Comparison of ENCODE assay signal across 12 mouse cellular contexts in genomic region chr11:95004136-95004936, GRCm38 (mm10). TPM values are rescaled to one million over a fixed set of nuclear protein-coding genes. Genes with fewer than 3 reads are reported as not detected.
DNase-seq lines count a peak whose midpoint lies in the region.
"Had no signal": no experiment of that assay in that cellular context is flagged by ENCODE, and none has a peak within 500 bp of the region (broad histone marks: within the 10 kb centered on the region; RNA-seq: fewer than 3 reads in every experiment).

No protein-coding gene starts in this region.

- peaks cover 84% of the 10 kb centered on the region for H3K4me1 ChIP-seq in heart, embryonic 10.5 days
- peaks cover 74% of the 10 kb centered on the region for H3K4me1 ChIP-seq in embryonic facial prominence, embryonic 10.5 days
- H3K4me1 ChIP-seq in limb, embryonic 10.5 days, result peaks cover 54% of the 10 kb centered on the region

- peak overlapping the region; percentile 74 for H3K27ac ChIP-seq in heart, embryonic 10.5 days
- H3K27ac ChIP-seq in embryonic facial prominence, embryonic 10.5 days (replicated peaks), result peak overlapping the region; percentile 44
- peak overlapping the region; percentile 26; the same call in 1 of the 2 replicates for H3K27ac ChIP-seq in limb, embryonic 10.5 days

- H3K27me3 ChIP-seq in heart, embryonic 10.5 days (ENCODE audit: insufficient read depth, poor library complexity, severe bottlenecking), result no peaks in the 10 kb centered on the region
- no peaks in the 10 kb centered on the region for H3K27me3 ChIP-seq in embryonic facial prominence, embryonic 10.5 days (replicated peaks; ENCODE audit: low read depth, poor library complexity, severe bottlenecking)
- H3K27me3 ChIP-seq in limb, embryonic 10.5 days (ENCODE audit: low read depth, poor library complexity, severe bottlenecking), result no peaks in the 10 kb centered on the region

- peak overlapping the region; percentile 25; the same call in 1 of the 2 replicates for H3K4me3 ChIP-seq in heart, embryonic 10.5 days
- no peak overlapping the region for H3K4me3 ChIP-seq in embryonic facial prominence, embryonic 10.5 days
- H3K4me3 ChIP-seq in limb, embryonic 10.5 days, result no peak overlapping the region

- DNase-seq in heart, embryonic 10.5 days (ENCODE audit: low spot score), result no peak
- DNase-seq in heart, adult 8-10 months (ENCODE audit: low spot score), result no peak
- peak; percentile 54 for DNase-seq in 3134 (ENCODE audit: extremely low read depth, insufficient read length, low spot score)
- DNase-seq in embryonic facial prominence, embryonic 10.5 days (ENCODE audit: low spot score), result no peak
- DNase-seq in limb, embryonic 10.5 days (ENCODE audit: low spot score), result no peak
- no peak for DNase-seq in frontal cortex, postnatal 25 days (ENCODE audit: low spot score in 2 of 2)
- no peak for DNase-seq in spleen, adult 18-20 months
- DNase-seq in gastrocnemius, postnatal 25 days, result no peak

- H3K9me3 ChIP-seq in heart, embryonic 10.5 days, result no peaks in the 10 kb centered on the region
- H3K9me3 ChIP-seq in embryonic facial prominence, embryonic 10.5 days, result no peaks in the 10 kb centered on the region
- H3K9me3 ChIP-seq in limb, embryonic 10.5 days (replicated peaks), result no peaks in the 10 kb centered on the region

- 65% methylated on average over 12 of the region's 12 CpGs for WGBS in heart, embryonic 10.5 days
- WGBS in embryonic facial prominence, embryonic 10.5 days, result 85% methylated on average over 12 of the region's 12 CpGs
- WGBS in limb, embryonic 10.5 days, result 86% methylated on average over 12 of the region's 12 CpGs

- H3K36me3 ChIP-seq in heart, embryonic 10.5 days, result peaks cover 64% of the 10 kb centered on the region
- H3K36me3 ChIP-seq in embryonic facial prominence, embryonic 10.5 days (replicated peaks), result peaks cover 68% of the 10 kb centered on the region
- peaks cover 66% of the 10 kb centered on the region for H3K36me3 ChIP-seq in limb, embryonic 10.5 days

RNA-seq across cellular contexts. Expression of gene Samd14, which starts 5.3 kb away (rescaled TPM):
- polyA plus RNA-seq in heart, embryonic 10.5 days (2016; fragmentation: Nextera tagmentation; extraction: Ambion mirVana), result 15.1 and 18.8 TPM in 2 replicates
- total RNA-seq in heart, adult 8-10 months (2022), result 1 to 10 TPM in 2 of 4 experiments, under 1 TPM in 2; 0.72 to 1.1 (median 0.96) TPM
- polyA plus RNA-seq in embryonic facial prominence, embryonic 10.5 days (2016; fragmentation: Nextera tagmentation; extraction: Ambion mirVana), result 35.5 and 42.5 TPM in 2 replicates
- 29.7 and 39.2 TPM in 2 replicates for polyA plus RNA-seq in limb, embryonic 10.5 days (2016; fragmentation: Nextera tagmentation; extraction: Ambion mirVana)
- under 1 TPM; 0.61 to 0.80 TPM for total RNA-seq in gastrocnemius, postnatal 25 days (2021)

RNA-seq across cellular contexts. Expression of gene Ppp1r9b, which starts 13.5 kb away (rescaled TPM):
- 8.5 and 12.5 TPM in 2 replicates for polyA plus RNA-seq in heart, embryonic 10.5 days (2016; fragmentation: Nextera tagmentation; extraction: Ambion mirVana)
- total RNA-seq in heart, adult 8-10 months (2022), result 10 to 100 TPM; 43.9 to 47.4 (median 45.6) TPM
- polyA plus RNA-seq in embryonic facial prominence, embryonic 10.5 days (2016; fragmentation: Nextera tagmentation; extraction: Ambion mirVana), result 8.3 and 9.4 TPM in 2 replicates
- 9.9 and 10.8 TPM in 2 replicates for polyA plus RNA-seq in limb, embryonic 10.5 days (2016; fragmentation: Nextera tagmentation; extraction: Ambion mirVana)
- 10 to 100 TPM; 21.8 to 30.0 TPM for total RNA-seq in gastrocnemius, postnatal 25 days (2021)

RNA-seq across cellular contexts. Expression of gene Sgca, which starts 28.2 kb away (rescaled TPM):
- 12.5 and 25.8 TPM in 2 replicates for polyA plus RNA-seq in heart, embryonic 10.5 days (2016; fragmentation: Nextera tagmentation; extraction: Ambion mirVana)
- total RNA-seq in heart, adult 8-10 months (2022), result 100 to 1,000 TPM; 202 to 221 (median 208) TPM
- 0.17 TPM in 1 of 2 replicates, not detected in the other for polyA plus RNA-seq in embryonic facial prominence, embryonic 10.5 days (2016; fragmentation: Nextera tagmentation; extraction: Ambion mirVana)
- polyA plus RNA-seq in limb, embryonic 10.5 days (2016; fragmentation: Nextera tagmentation; extraction: Ambion mirVana), result 0.23 TPM in 1 of 2 replicates, not detected in the other
- total RNA-seq in gastrocnemius, postnatal 25 days (2021), result 100 to 1,000 TPM; 255 to 276 TPM
- total RNA-seq: neutrophil, adult 5-6 weeks had no signal

RNA-seq across cellular contexts. Expression of gene Pdk2, which starts 36.8 kb away (rescaled TPM):
- polyA plus RNA-seq in heart, embryonic 10.5 days (2016; fragmentation: Nextera tagmentation; extraction: Ambion mirVana), result 27.4 and 41.1 TPM in 2 replicates
- total RNA-seq in heart, adult 8-10 months (2022), result 100 to 1,000 TPM; 469 to 545 (median 504) TPM
- 12.9 and 16.0 TPM in 2 replicates for polyA plus RNA-seq in embryonic facial prominence, embryonic 10.5 days (2016; fragmentation: Nextera tagmentation; extraction: Ambion mirVana)
- 9.8 and 21.2 TPM in 2 replicates for polyA plus RNA-seq in limb, embryonic 10.5 days (2016; fragmentation: Nextera tagmentation; extraction: Ambion mirVana)
- 100 to 1,000 TPM; 351 to 396 TPM for total RNA-seq in gastrocnemius, postnatal 25 days (2021)

RNA-seq across cellular contexts. Expression of gene Hils1, which starts 36.9 kb away (rescaled TPM):
- polyA plus RNA-seq in heart, embryonic 10.5 days (2016; fragmentation: Nextera tagmentation; extraction: Ambion mirVana), result 0.22 TPM in 1 of 2 replicates, not detected in the other
- total RNA-seq in heart, adult 8-10 months (2022), result not detected
- polyA plus RNA-seq in embryonic facial prominence, embryonic 10.5 days (2016; fragmentation: Nextera tagmentation; extraction: Ambion mirVana), result not detected in 2 replicates
- not detected in 2 replicates for polyA plus RNA-seq in limb, embryonic 10.5 days (2016; fragmentation: Nextera tagmentation; extraction: Ambion mirVana)
- not detected for total RNA-seq in gastrocnemius, postnatal 25 days (2021)
- total RNA-seq: layer of hippocampus, adult 8-10 months; neutrophil, adult 5-6 weeks had no signal
- polyA plus RNA-seq: lung, postnatal 0 days; stomach, embryonic 14.5 days had no signal

Comparison
In these comparisons a context has a peak if more than half of its experiments do, and no peak if none do; other contexts are left out.
1. RNA of gene Sgca, which starts 28.2 kb away (polyA plus RNA-seq): 12.5 to 25.8 TPM in heart, embryonic 10.5 days; 0.23 TPM in limb, embryonic 10.5 days and 0.17 TPM in embryonic facial prominence, embryonic 10.5 days; every median in the first group is over 10 times any median in the second.
2. Peak in every context shown above with its lines, with median percentiles within 50 percentile points of each other: H3K27ac ChIP-seq.